Mouse (Mus musculus): ENCODE measurements at regions not wholly inside any gene's neighbourhood (a gene's known extent, or its start where the extent isn't known, plus 50 kb on each side); places are given as distances from the start of the nearest gene placed in this dataset.

DNA sequence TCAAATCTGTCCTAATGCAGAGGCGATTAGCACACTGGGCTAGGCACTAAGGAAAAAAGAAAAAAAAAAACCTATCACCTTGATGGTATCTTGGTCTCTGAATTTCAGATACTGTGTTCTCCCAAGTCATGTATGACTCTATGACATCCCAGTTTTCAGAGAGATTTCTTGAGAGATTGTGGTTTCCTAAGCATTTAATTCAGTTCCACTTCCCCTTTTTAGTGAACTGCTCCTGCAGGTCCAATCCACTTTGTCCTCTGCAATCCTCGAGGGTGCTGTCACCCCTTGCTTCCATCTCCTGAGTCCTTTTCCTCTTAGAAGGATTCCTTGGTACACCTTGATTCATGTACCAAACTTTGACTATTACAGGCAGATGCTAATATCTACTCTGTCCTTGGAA is 2104.8 kb upstream of the Lrrc6 start:
- ATAC-seq: no peak
- no peaks in the 10 kb centered on the region for H3K4me1 ChIP-seq (replicated peaks; ENCODE audit: control insufficient read depth, insufficient read depth, low read length)
- WGBS: 91% methylated on average over 2 of the region's 2 CpGs
- no peaks in the 10 kb centered on the region for H3K9me3 ChIP-seq (ENCODE audit: control insufficient read depth, low read length)
- H3K4me2 ChIP-seq (ENCODE audit: low read length): no peak overlapping the region
- no peak overlapping the region for H3K27ac ChIP-seq (ENCODE audit: low read length)
- H3K4me3 ChIP-seq (replicated peaks; ENCODE audit: low read length): no peak overlapping the region
- no peaks in the 10 kb centered on the region for H3K36me3 ChIP-seq (ENCODE audit: control insufficient read depth, insufficient read depth)
- no peak overlapping the region for H3K9ac ChIP-seq (replicated peaks; ENCODE audit: low read depth, low read length)
- no peaks in the 10 kb centered on the region for H3K27me3 ChIP-seq (replicated peaks; ENCODE audit: control insufficient read depth, insufficient read depth, low read length)

DNA sequence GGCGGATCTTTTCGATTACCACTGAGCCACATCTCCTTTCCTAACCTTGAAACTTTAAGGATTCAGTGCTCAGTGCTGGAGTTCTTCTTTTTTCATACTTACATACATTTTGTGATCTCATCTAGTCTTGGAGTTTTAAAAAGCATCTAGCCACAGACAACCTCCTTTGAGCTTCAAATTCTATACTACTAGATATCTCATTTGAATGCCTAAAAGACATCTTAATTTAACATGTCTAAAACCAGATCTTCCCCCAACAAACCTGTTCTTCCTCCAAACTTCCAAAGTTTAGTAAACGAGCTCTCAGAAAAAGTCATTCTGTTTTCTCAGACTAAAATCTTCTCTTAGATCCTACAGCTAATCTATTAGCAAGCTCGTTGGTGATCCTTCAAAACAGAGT is 2081.5 kb upstream of the Lrrc6 start:
- Histone ChIP-seq H3K27ac (ENCODE audit: low read length) (no peak overlapping the region), H3K4me3 (replicated peaks; ENCODE audit: low read length) (no peak overlapping the region), H3K4me1 (replicated peaks; ENCODE audit: control insufficient read depth, insufficient read depth, low read length) (no peaks in the 10 kb centered on the region), H3K9ac (replicated peaks; ENCODE audit: low read depth, low read length) (no peak overlapping the region), H3K4me2 (ENCODE audit: low read length) (no peak overlapping the region), H3K9me3 (ENCODE audit: control insufficient read depth, low read length) (no peaks in the 10 kb centered on the region), H3K27me3 (replicated peaks; ENCODE audit: control insufficient read depth, insufficient read depth, low read length) (no peaks in the 10 kb centered on the region), H3K36me3 (ENCODE audit: control insufficient read depth, insufficient read depth) (no peaks in the 10 kb centered on the region)
- no peak for ATAC-seq
- WGBS: 85% methylated on average over 4 of the region's 4 CpGs

DNA sequence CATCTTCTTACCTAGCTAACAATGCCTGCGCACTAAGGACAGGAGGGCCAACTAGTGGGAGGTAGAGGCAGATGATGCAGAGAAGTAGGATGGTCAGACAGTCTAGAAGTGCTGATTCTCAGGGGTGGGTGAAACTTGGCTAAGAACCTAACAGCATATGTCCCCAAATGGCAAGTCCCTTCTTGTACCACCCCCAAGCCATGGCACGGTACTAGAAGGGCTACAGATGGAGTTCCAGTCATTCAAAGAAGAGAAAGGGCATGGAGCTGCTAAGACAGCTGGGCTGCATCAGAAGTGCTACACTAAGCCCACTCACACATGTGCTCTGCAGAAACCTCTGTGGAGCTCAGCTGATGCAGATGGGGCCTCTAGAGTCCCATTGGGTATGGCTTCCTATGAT is 2078.8 kb upstream of the Lrrc6 start:
- no peaks in the 10 kb centered on the region for H3K9me3 ChIP-seq (ENCODE audit: control insufficient read depth, low read length)
- H3K36me3 ChIP-seq (ENCODE audit: control insufficient read depth, insufficient read depth): no peaks in the 10 kb centered on the region
- H3K9ac ChIP-seq (replicated peaks; ENCODE audit: low read depth, low read length): no peak overlapping the region
- no peaks in the 10 kb centered on the region for H3K4me1 ChIP-seq (replicated peaks; ENCODE audit: control insufficient read depth, insufficient read depth, low read length)
- H3K4me3 ChIP-seq (replicated peaks; ENCODE audit: low read length): no peak overlapping the region
- H3K27ac ChIP-seq (ENCODE audit: low read length): no peak overlapping the region
- no peak overlapping the region for H3K4me2 ChIP-seq (ENCODE audit: low read length)
- 98% methylated on average over 2 of the region's 2 CpGs for WGBS
- no peaks in the 10 kb centered on the region for H3K27me3 ChIP-seq (replicated peaks; ENCODE audit: control insufficient read depth, insufficient read depth, low read length)
- ATAC-seq: no peak

DNA sequence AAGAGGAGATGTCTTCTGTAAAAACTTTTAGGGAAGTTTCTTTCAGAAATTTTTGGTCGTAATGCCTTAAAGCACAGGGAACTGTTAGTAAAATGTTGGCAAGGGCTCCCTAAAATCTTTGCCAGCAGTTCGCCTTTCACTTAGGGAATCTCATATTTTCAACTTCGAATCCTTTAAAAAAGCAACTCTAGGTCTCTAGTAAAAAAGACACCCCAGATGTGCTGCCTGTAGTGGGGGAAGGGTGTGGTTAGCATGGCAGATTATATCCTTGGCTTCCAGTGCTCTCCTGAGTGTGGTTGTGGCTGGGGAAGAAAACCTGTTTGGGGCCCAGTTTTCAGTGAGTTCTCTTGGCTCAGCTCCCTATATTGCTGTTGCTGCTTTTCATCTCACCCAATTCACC is 2059.9 kb upstream of the Lrrc6 start:
- Histone ChIP-seq H3K27me3 (replicated peaks; ENCODE audit: control insufficient read depth, insufficient read depth, low read length) (no peaks in the 10 kb centered on the region), H3K9ac (replicated peaks; ENCODE audit: low read depth, low read length) (no peak overlapping the region), H3K4me2 (ENCODE audit: low read length) (no peak overlapping the region), H3K27ac (ENCODE audit: low read length) (no peak overlapping the region), H3K9me3 (ENCODE audit: control insufficient read depth, low read length) (no peaks in the 10 kb centered on the region), H3K4me1 (replicated peaks; ENCODE audit: control insufficient read depth, insufficient read depth, low read length) (no peaks in the 10 kb centered on the region), H3K4me3 (replicated peaks; ENCODE audit: low read length) (no peak overlapping the region), H3K36me3 (ENCODE audit: control insufficient read depth, insufficient read depth) (no peaks in the 10 kb centered on the region)
- WGBS: 65% methylated on average over 3 of the region's 3 CpGs
- ATAC-seq: no peak

DNA sequence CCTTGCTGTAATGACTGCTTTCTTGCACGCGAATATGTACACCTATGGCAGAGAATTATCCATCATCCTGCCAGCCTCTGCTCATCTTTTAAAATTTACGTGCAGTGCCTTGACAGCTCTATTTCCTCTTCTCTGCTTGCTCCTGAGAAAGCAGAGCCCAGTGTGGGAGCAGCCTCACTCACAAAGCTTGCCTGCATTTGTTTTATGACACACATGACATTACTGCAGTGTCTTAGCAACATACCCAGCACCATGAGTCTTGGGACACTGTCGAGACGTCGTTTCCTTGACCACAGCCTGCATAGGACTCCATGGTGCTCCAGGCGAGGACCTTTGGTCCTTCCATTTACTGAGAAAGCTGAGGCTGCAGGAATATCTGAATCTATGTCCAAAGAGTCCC is 2055.4 kb upstream of the Lrrc6 start:
- H3K36me3 ChIP-seq (ENCODE audit: control insufficient read depth, insufficient read depth): no peaks in the 10 kb centered on the region
- H3K27ac ChIP-seq (ENCODE audit: low read length): no peak overlapping the region
- H3K27me3 ChIP-seq (replicated peaks; ENCODE audit: control insufficient read depth, insufficient read depth, low read length): no peaks in the 10 kb centered on the region
- no peak for ATAC-seq
- no peak overlapping the region for H3K4me2 ChIP-seq (ENCODE audit: low read length)
- 87% methylated on average over 7 of the region's 7 CpGs for WGBS
- H3K4me1 ChIP-seq (replicated peaks; ENCODE audit: control insufficient read depth, insufficient read depth, low read length): no peaks in the 10 kb centered on the region
- no peak overlapping the region for H3K4me3 ChIP-seq (replicated peaks; ENCODE audit: low read length)
- no peaks in the 10 kb centered on the region for H3K9me3 ChIP-seq (ENCODE audit: control insufficient read depth, low read length)
- H3K9ac ChIP-seq (replicated peaks; ENCODE audit: low read depth, low read length): no peak overlapping the region

DNA sequence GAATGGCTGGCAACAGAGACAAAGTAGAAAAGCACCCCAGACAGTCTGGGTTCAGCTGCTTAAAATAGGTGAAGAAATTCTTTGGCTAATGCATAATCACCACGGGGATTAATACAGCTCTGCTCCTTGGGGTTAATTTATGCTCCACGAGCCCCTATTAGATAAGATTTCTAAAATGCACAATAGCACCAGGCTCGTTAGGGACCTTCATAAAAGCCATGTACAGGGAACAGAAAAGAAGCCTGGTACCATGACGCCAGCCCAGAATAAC is 2035.3 kb upstream of the Lrrc6 start:
- no peak overlapping the region for H3K9ac ChIP-seq (replicated peaks; ENCODE audit: low read depth, low read length)
- ATAC-seq: peak; percentile 83
- 1% methylated on average over 4 of the region's 4 CpGs for WGBS
- no peak overlapping the region for H3K4me3 ChIP-seq (replicated peaks; ENCODE audit: low read length)
- no peaks in the 10 kb centered on the region for H3K27me3 ChIP-seq (replicated peaks; ENCODE audit: control insufficient read depth, insufficient read depth, low read length)
- H3K4me1 ChIP-seq (replicated peaks; ENCODE audit: control insufficient read depth, insufficient read depth, low read length): peaks cover 8% of the 10 kb centered on the region
- no peaks in the 10 kb centered on the region for H3K36me3 ChIP-seq (ENCODE audit: control insufficient read depth, insufficient read depth)
- H3K9me3 ChIP-seq (ENCODE audit: control insufficient read depth, low read length): no peaks in the 10 kb centered on the region
- no peak overlapping the region for H3K4me2 ChIP-seq (ENCODE audit: low read length)
- H3K27ac ChIP-seq (ENCODE audit: low read length): no peak overlapping the region

DNA sequence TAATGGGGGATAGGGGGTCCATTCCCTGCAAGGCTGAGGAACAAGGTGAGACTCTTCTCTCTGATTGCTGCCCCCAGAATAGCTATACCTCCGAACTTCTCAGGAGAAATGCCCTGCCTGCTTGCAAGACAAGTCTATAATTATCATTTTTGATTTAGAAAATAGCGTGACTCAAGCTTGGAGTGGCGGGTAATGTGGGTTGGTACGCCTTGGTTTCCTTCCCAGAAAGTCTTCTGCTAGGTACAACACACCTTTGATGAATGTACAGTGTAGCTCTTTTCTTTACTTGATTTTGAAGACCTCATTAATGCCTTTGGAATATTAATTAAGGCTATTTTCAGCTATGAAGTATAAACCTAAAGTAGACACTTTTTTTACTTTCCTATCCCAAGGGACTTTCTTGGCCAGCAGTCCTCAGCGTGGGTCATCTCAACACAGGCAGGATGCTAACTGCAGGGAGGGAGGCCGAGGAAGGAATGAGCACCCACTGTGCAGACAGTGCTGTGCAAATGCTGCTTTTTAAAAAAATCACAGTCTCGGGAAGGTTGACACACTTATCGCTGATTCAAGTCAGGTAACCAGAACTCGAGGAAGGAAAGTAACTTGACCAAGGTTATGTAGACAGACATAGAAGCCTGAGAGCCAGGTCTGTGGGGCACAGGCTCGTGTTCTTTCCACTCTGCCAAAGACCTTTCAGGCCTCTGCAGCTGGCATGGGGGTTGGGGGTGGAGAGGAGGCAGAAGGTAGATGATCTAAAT is 2034.8 kb upstream of the Lrrc6 start:
- Histone ChIP-seq H3K4me3 (replicated peaks; ENCODE audit: low read length) (no peak overlapping the region), H3K36me3 (ENCODE audit: control insufficient read depth, insufficient read depth) (no peaks in the 10 kb centered on the region), H3K4me1 (replicated peaks; ENCODE audit: control insufficient read depth, insufficient read depth, low read length) (peaks cover 8% of the 10 kb centered on the region), H3K9ac (replicated peaks; ENCODE audit: low read depth, low read length) (no peak overlapping the region), H3K9me3 (ENCODE audit: control insufficient read depth, low read length) (no peaks in the 10 kb centered on the region), H3K4me2 (ENCODE audit: low read length) (no peak overlapping the region), H3K27ac (ENCODE audit: low read length) (no peak overlapping the region), H3K27me3 (replicated peaks; ENCODE audit: control insufficient read depth, insufficient read depth, low read length) (no peaks in the 10 kb centered on the region)
- ATAC-seq: 0 out of 2 replicates have a peak, but pooled peaks have one; percentile 31
- 43% methylated on average over 10 of the region's 10 CpGs for WGBS

DNA sequence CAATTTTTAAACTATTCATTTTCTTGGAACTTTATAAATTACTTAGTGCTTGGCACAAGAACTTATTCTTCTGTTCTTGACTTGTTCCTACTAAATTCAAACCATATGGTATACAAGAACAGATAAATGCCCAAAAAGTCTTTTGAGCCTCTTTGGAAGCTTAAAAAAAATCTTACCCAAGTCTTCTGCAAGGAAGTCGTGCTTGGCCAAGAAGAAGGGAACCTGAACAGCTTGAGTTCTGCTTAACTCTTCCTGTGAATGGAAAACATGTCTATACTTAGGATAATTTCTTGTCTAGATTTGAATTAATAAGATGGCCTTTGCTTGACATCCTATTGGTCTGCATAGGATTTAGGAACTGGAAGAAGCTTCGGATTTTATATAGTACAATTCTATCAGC is 2020.0 kb upstream of the Lrrc6 start:
- Histone ChIP-seq H3K9ac (replicated peaks; ENCODE audit: low read depth, low read length) (no peak overlapping the region), H3K4me2 (ENCODE audit: low read length) (no peak overlapping the region), H3K27ac (ENCODE audit: low read length) (no peak overlapping the region), H3K4me3 (replicated peaks; ENCODE audit: low read length) (no peak overlapping the region), H3K36me3 (ENCODE audit: control insufficient read depth, insufficient read depth) (no peaks in the 10 kb centered on the region), H3K9me3 (ENCODE audit: control insufficient read depth, low read length) (no peaks in the 10 kb centered on the region), H3K27me3 (replicated peaks; ENCODE audit: control insufficient read depth, insufficient read depth, low read length) (no peaks in the 10 kb centered on the region), H3K4me1 (replicated peaks; ENCODE audit: control insufficient read depth, insufficient read depth, low read length) (no peaks in the 10 kb centered on the region)
- WGBS: 83% methylated on average over 2 of the region's 2 CpGs
- no peak for ATAC-seq

DNA sequence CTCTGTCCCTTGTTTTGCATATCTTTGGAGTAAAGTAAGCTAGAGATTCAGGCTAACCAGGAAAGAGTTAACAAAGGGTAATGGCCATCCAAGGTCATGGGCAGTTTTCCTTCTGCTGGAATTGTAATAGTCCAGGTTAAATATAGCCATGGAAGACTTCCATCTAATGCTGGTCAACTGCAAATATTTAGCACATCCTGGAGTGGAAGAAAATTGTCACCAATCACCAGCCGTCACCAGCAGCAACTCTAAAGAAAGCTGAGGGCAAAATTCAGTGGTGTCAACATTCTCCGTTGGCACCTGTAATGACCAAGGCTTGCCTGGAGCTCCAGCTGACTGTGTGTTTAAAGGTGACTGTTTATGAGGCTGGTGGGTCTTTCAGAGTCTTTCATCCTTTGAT is 2011.7 kb upstream of the Lrrc6 start:
- no peak overlapping the region for H3K4me3 ChIP-seq (replicated peaks; ENCODE audit: low read length)
- no peak overlapping the region for H3K27ac ChIP-seq (ENCODE audit: low read length)
- H3K4me2 ChIP-seq (ENCODE audit: low read length): no peak overlapping the region
- 84% methylated on average over 2 of the region's 2 CpGs for WGBS
- H3K4me1 ChIP-seq (replicated peaks; ENCODE audit: control insufficient read depth, insufficient read depth, low read length): no peaks in the 10 kb centered on the region
- no peak for ATAC-seq
- H3K9ac ChIP-seq (replicated peaks; ENCODE audit: low read depth, low read length): no peak overlapping the region
- H3K27me3 ChIP-seq (replicated peaks; ENCODE audit: control insufficient read depth, insufficient read depth, low read length): no peaks in the 10 kb centered on the region
- no peaks in the 10 kb centered on the region for H3K9me3 ChIP-seq (ENCODE audit: control insufficient read depth, low read length)
- H3K36me3 ChIP-seq (ENCODE audit: control insufficient read depth, insufficient read depth): no peaks in the 10 kb centered on the region

DNA sequence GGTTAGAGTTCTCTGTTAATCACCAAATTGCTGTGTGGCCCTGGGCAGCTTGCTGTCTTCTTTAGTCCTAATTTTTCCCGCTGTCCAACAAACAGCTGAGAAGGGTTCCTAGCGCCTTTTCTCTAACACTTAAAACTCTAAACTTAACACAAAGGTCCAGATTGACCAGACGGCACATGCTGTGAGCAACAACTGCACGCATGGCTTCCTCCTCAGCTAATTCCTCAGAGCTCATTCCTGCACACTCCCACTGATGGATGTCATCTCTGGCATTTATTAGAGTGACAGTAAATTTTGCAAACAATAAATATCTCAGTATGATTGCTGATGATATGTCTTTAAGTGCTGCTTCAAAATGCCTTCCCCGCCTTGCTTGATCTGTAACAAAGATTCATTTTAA is 2007.5 kb upstream of the Lrrc6 start:
- Histone ChIP-seq H3K9me3 (ENCODE audit: control insufficient read depth, low read length) (no peaks in the 10 kb centered on the region), H3K27ac (ENCODE audit: low read length) (no peak overlapping the region), H3K4me1 (replicated peaks; ENCODE audit: control insufficient read depth, insufficient read depth, low read length) (no peaks in the 10 kb centered on the region; the same call in 1 of the 2 replicates), H3K27me3 (replicated peaks; ENCODE audit: control insufficient read depth, insufficient read depth, low read length) (no peaks in the 10 kb centered on the region), H3K4me2 (ENCODE audit: low read length) (no peak overlapping the region), H3K4me3 (replicated peaks; ENCODE audit: low read length) (no peak overlapping the region), H3K36me3 (ENCODE audit: control insufficient read depth, insufficient read depth) (no peaks in the 10 kb centered on the region), H3K9ac (replicated peaks; ENCODE audit: low read depth, low read length) (no peak overlapping the region)
- 84% methylated on average over 5 of the region's 5 CpGs for WGBS
- ATAC-seq: no peak
